Mouse (Mus musculus) hindbrain, embryonic 11.5 days (tissue): ENCODE measurements around the gene Snx11. TPM values are rescaled to one million over a fixed set of nuclear protein-coding genes. Genes with fewer than 3 reads are reported as not detected.

ENCODE experiments used
- ATAC-seq: fragments of 200-750 bp; cut with Nextera tagmentation; 2 replicates; pipeline ENCODE4 v1.8.0; 2017; ENCODE audit warnings: mild to moderate bottlenecking, moderate TSS enrichment, moderate library complexity; ENCODE audit not compliant: low FRiP score
- DNase-seq: peaks from one replicate; pipeline ENCODE4 v3.0.0-alpha.2; 2015; ENCODE audit warnings: low spot score
- H3K27ac ChIP-seq: fragments of 300-500 bp; sonication (generic); 2 replicates; pipeline ENCODE4 v1.5.1; 2014; ENCODE audit warnings: mild to moderate bottlenecking, low read depth, low read length
- H3K27me3 ChIP-seq: fragments of 300-500 bp; sonication (generic); 2 replicates; pipeline ENCODE4 v1.6.1; 2014; ENCODE audit warnings: mild to moderate bottlenecking, low read length, moderate library complexity, mixed read lengths; ENCODE audit not compliant: control insufficient read depth, insufficient read depth
- H3K36me3 ChIP-seq: fragments of 300-500 bp; sonication (generic); 2 replicates; pipeline ENCODE4 v1.6.1; 2014; ENCODE audit warnings: mild to moderate bottlenecking, low read length, moderate library complexity, mixed read lengths; ENCODE audit not compliant: control insufficient read depth, insufficient read depth
- H3K4me1 ChIP-seq: fragments of 300-500 bp; sonication (generic); replicated peaks from 2 replicates; pipeline ENCODE4 v1.6.1; 2014; ENCODE audit warnings: low read length, mixed read lengths; ENCODE audit not compliant: control insufficient read depth, insufficient read depth
- H3K4me2 ChIP-seq: fragments of 300-500 bp; sonication (generic); replicated peaks from 2 replicates; pipeline ENCODE4 v1.6.1; 2014; ENCODE audit warnings: mild to moderate bottlenecking, low read depth, low read length
- H3K4me3 ChIP-seq: fragments of 300-500 bp; sonication (generic); 2 replicates; pipeline ENCODE4 v1.5.1; 2014; ENCODE audit warnings: low read depth, low read length
- H3K9ac ChIP-seq: fragments of 300-500 bp; sonication (generic); 2 replicates; pipeline ENCODE4 v1.6.1; 2014; ENCODE audit warnings: low read depth, low read length
- H3K9me3 ChIP-seq: fragments of 300-500 bp; sonication (generic); 2 replicates; pipeline ENCODE4 v1.6.1; 2016; ENCODE audit warnings: low read length; ENCODE audit not compliant: control insufficient read depth
- WGBS: fragments of 180-500 bp; shearing (Covaris S2); extraction: QIAGEN DNeasy Blood & Tissue Kit; methylation state at CpG from one replicate; pipeline ENCODE4 v1.1.7; 2014; 5-methylcytosine and 5-hydroxymethylcytosine counted together
- polyA plus RNA-seq: library from polyadenylated mRNA; unstranded; fragments of >200 nt; fragmentation: Nextera tagmentation; extraction: Ambion mirVana; gene quantifications from 2 replicates; pipeline ENCODE4 v1.2.1, GENCODE M21; 2014

Gene Snx11
- polyA plus RNA-seq, 1 experiment from 2014 or later = 13.8 TPM

- H3K4me2 ChIP-seq = no peak overlapping the region
- no peaks in the 10 kb centered on the region for H3K36me3 ChIP-seq
- H3K4me1 ChIP-seq = no peaks in the 10 kb centered on the region
- H3K27me3 ChIP-seq = no peaks in the 10 kb centered on the region
- H3K4me3 ChIP-seq = no peak overlapping the region
- no peak overlapping the region for H3K9ac ChIP-seq
- H3K27ac ChIP-seq = no peak overlapping the region
- no peak for ATAC-seq
- DNase-seq = no peak
- 77% methylated on average over 1 of the region's 1 CpGs for WGBS
- no peaks in the 10 kb centered on the region for H3K9me3 ChIP-seq
Measured at GRCm38 (mm10) chr11:96725833-96726232, 51.5 kb downstream of the Snx11 start.

DNA sequence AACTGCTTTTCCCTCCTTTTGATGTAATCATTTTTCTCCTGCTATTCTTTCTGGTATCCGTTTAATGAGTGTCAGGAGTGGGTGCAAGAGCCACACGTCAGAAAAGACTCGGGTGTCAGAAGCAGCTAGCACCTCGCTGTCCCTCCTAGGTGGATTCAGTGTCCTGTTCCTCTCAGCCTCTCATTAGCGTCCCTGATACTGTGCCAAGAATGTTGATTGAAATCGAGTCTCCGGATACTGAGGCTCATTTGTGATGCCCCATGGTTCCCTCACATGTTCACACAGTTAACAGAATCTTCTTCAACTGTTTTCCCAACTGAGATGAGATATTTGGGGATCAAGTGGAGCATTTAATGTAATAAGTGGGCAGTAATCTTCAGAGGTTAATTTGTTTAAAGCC is 58.8 kb downstream of the Snx11 start:
- Histone ChIP-seq H3K4me3 (no peak overlapping the region), H3K9me3 (no peaks in the 10 kb centered on the region), H3K4me1 (peaks cover 3% of the 10 kb centered on the region; the same call in 1 of the 2 replicates), H3K27me3 (no peaks in the 10 kb centered on the region), H3K36me3 (no peaks in the 10 kb centered on the region), H3K4me2 (no peak overlapping the region), H3K9ac (no peak overlapping the region), H3K27ac (no peak overlapping the region)
- DNase-seq (no peak), ATAC-seq (no peak)
- 55% methylated on average over 7 of the region's 7 CpGs for WGBS

Other genes starting within 250 kb of the Snx11 start
- gene Cbx1, start 11.6 kb upstream of the Snx11 start, polyA plus RNA-seq = 147 and 158 TPM in 2 replicates
- 27.9 and 35.2 TPM in 2 replicates for gene Nfe2l1, start 52.4 kb upstream of the Snx11 start, polyA plus RNA-seq
- 49.6 and 62.8 TPM in 2 replicates for gene Copz2, start 72.3 kb upstream of the Snx11 start, polyA plus RNA-seq
- gene Cdk5rap3, start 138.9 kb upstream of the Snx11 start, polyA plus RNA-seq = 95.5 and 98.2 TPM in 2 replicates
- 0.82 and 1.1 TPM in 2 replicates for gene Prr15l, start 150.5 kb upstream of the Snx11 start, polyA plus RNA-seq
- 26.0 and 29.5 TPM in 2 replicates for gene Pnpo, start 166.4 kb upstream of the Snx11 start, polyA plus RNA-seq
- 17.8 and 22.1 TPM in 2 replicates for gene Sp2, start 205.4 kb upstream of the Snx11 start, polyA plus RNA-seq
- gene Sp6, start 235.8 kb upstream of the Snx11 start, polyA plus RNA-seq = 0.07 TPM in 1 of 2 replicates, not detected in the other